Mouse (Mus musculus) testis, adult 2 months (tissue): ENCODE data around the gene Pnpla1.

Source experiments
- CTCF ChIP-seq: fragments of 200-500 bp; IDR thresholded peaks from 2 replicates; pipeline ENCODE4 v1.5.1; 2012; ENCODE audit warnings: low read depth, mild to moderate bottlenecking, inconsistent platforms, low read length, moderate library complexity; ENCODE audit not compliant: control insufficient read depth, insufficient read depth, insufficient replicate concordance
- POLR2A ChIP-seq: fragments of 200-500 bp; IDR thresholded peaks from 2 replicates; pipeline ENCODE4 v1.6.1; 2012; ENCODE audit warnings: low read depth, mild to moderate bottlenecking, inconsistent platforms, low read length, moderate library complexity; ENCODE audit not compliant: control insufficient read depth

GRCm38 (mm10) chr17:28886266-28886665 lies 28.1 kb downstream of the Pnpla1 start:
- TF ChIP-seq CTCF (no peak), POLR2A (no peak)
